In genomic region chr15:99907514-99907913, GRCm38 (mm10) we compare ENCODE assay signal across 27 mouse cellular contexts. TPM values are rescaled to one million over a fixed set of nuclear protein-coding genes. Genes with fewer than 3 reads are reported as not detected.
A peak's percentile ranks its signal among the peaks of the same experiment; 100 is the strongest.
DNase-seq lines count a peak whose midpoint lies in the region; ATAC-seq and TF ChIP-seq lines count a peak whose summit lies in the region.
"Had no signal": no experiment of that assay in that cellular context is flagged by ENCODE, and none has a peak within 500 bp of the region (broad histone marks: within the 10 kb centered on the region; RNA-seq: fewer than 3 reads in every experiment).

No protein-coding gene starts in this region.

- TF ChIP-seq POLR2A in small intestine, adult 2 months (IDR thresholded peaks at IDR 0.05; ENCODE audit: low read depth, low read length), result no peak

- DNase-seq in liver, embryonic 11.5 days (ENCODE audit: low spot score), result no peak
- DNase-seq in 416B (ENCODE audit: low read depth), result peak; percentile 55
- DNase-seq in left cerebral cortex, adult 8-10 months (ENCODE audit: low spot score in 2 of 2), result no peak
- no peak for DNase-seq in cerebellum, adult 8-10 months
- DNase-seq: adrenal gland, postnatal 14 days; cerebellum, adult 18-20 months; cerebellum, postnatal 10 days; embryo, embryonic 11 days; gastrocnemius, adult 2 months; gastrocnemius, postnatal 36 days; heart, adult 2 months; heart, postnatal 14 days had no signal

- no peak for ATAC-seq in liver, embryonic 15.5 days (ENCODE audit: insufficient read depth)
- no peak for ATAC-seq in liver, embryonic 11.5 days (replicated peaks; ENCODE audit: low FRiP score)
- ATAC-seq in granulocyte monocyte progenitor cell, adult 5-6 weeks (replicated peaks; ENCODE audit: poor library complexity, severe bottlenecking), result peak; percentile 86
- ATAC-seq: activated CD4-positive, CD25-positive, alpha-beta regulatory T cell, adult 4 months; forebrain, embryonic 14.5 days; Patski had no signal

- no peak overlapping the region for H3K4me3 ChIP-seq in liver, embryonic 15.5 days (replicated peaks)
- H3K4me3 ChIP-seq in liver, embryonic 11.5 days (ENCODE audit: low read depth, low read length), result no peak overlapping the region
- H3K4me3 ChIP-seq in small intestine, adult 2 months (ENCODE audit: low read depth, low read length), result no peak overlapping the region
- H3K4me3 ChIP-seq: embryonic facial prominence, embryonic 15.5 days; erythroblast, embryonic 14.5 days; forebrain, embryonic 10.5 days; gastrocnemius, adult 2 months; heart, adult 2 months; heart, embryonic 15.5 days; hindbrain, embryonic 13.5 days had no signal

- H3K9me3 ChIP-seq in liver, embryonic 15.5 days (replicated peaks), result no peaks in the 10 kb centered on the region
- H3K9me3 ChIP-seq in liver, embryonic 11.5 days (ENCODE audit: control insufficient read depth, low read length), result no peaks in the 10 kb centered on the region
- H3K9me3 ChIP-seq: embryonic facial prominence, embryonic 15.5 days; forebrain, embryonic 10.5 days; heart, embryonic 15.5 days; hindbrain, embryonic 13.5 days had no signal

- H3K4me1 ChIP-seq in liver, embryonic 15.5 days (replicated peaks), result peaks cover 12% of the 10 kb centered on the region
- H3K4me1 ChIP-seq in liver, embryonic 11.5 days (replicated peaks; ENCODE audit: control insufficient read depth, insufficient read depth, low read length), result no peaks in the 10 kb centered on the region
- H3K4me1 ChIP-seq in small intestine, adult 2 months (ENCODE audit: control insufficient read depth, insufficient read depth, insufficient read length, low read length), result peaks cover 15% of the 10 kb centered on the region; the same call in 1 of the 2 replicates
- H3K4me1 ChIP-seq: embryonic facial prominence, embryonic 15.5 days; hindbrain, embryonic 13.5 days had no signal

- no peaks in the 10 kb centered on the region for H3K27me3 ChIP-seq in liver, embryonic 15.5 days
- no peaks in the 10 kb centered on the region for H3K27me3 ChIP-seq in liver, embryonic 11.5 days (replicated peaks; ENCODE audit: control insufficient read depth, insufficient read depth, low read length)
- H3K27me3 ChIP-seq in small intestine, adult 2 months (ENCODE audit: control insufficient read depth, insufficient read depth, low read length), result no peaks in the 10 kb centered on the region
- H3K27me3 ChIP-seq: CH12.LX; embryonic facial prominence, embryonic 15.5 days; heart, embryonic 15.5 days; hindbrain, embryonic 13.5 days; Patski had no signal

- no peaks in the 10 kb centered on the region for H3K36me3 ChIP-seq in liver, embryonic 15.5 days (replicated peaks)
- no peaks in the 10 kb centered on the region for H3K36me3 ChIP-seq in liver, embryonic 11.5 days (ENCODE audit: control insufficient read depth, insufficient read depth, low read length)
- H3K36me3 ChIP-seq in small intestine, adult 2 months (ENCODE audit: control insufficient read depth, insufficient read depth, low read length), result no peaks in the 10 kb centered on the region
- H3K36me3 ChIP-seq: embryonic facial prominence, embryonic 15.5 days; forebrain, embryonic 10.5 days; heart, embryonic 15.5 days; hindbrain, embryonic 13.5 days had no signal

- WGBS in liver, embryonic 15.5 days (ENCODE audit: insufficient replicate concordance), result 15% methylated on average over 1 of the region's 1 CpGs
- WGBS in liver, embryonic 11.5 days, result 35% methylated on average over 1 of the region's 1 CpGs
- 82% methylated on average over 1 of the region's 1 CpGs for WGBS in small intestine, adult 2 months

- H3K27ac ChIP-seq in liver, embryonic 15.5 days (replicated peaks), result peak overlapping the region; percentile 51
- no peak overlapping the region for H3K27ac ChIP-seq in liver, embryonic 11.5 days (ENCODE audit: low read depth, low read length)
- H3K27ac ChIP-seq in small intestine, adult 2 months (ENCODE audit: insufficient read depth, low read depth, low read length), result 0 out of 2 replicates have a peak overlapping the region, but pooled peaks have one; percentile 9
- H3K27ac ChIP-seq: embryonic facial prominence, embryonic 15.5 days; forebrain, embryonic 10.5 days; gastrocnemius, adult 2 months; heart, adult 2 months; heart, embryonic 15.5 days; hindbrain, embryonic 13.5 days had no signal

- H3K9ac ChIP-seq in liver, embryonic 15.5 days, result no peak overlapping the region
- H3K9ac ChIP-seq in liver, embryonic 11.5 days (ENCODE audit: low read depth, low read length), result no peak overlapping the region
- H3K9ac ChIP-seq: embryonic facial prominence, embryonic 15.5 days; heart, embryonic 15.5 days; hindbrain, embryonic 13.5 days had no signal

- TF ChIP-seq CTCF in small intestine, adult 2 months (IDR thresholded peaks at IDR 0.05; ENCODE audit: extremely low read depth, insufficient read length, insufficient replicate concordance, low read depth, low read length), result no peak

- no peak overlapping the region; the same call in 1 of the 2 replicates for H3K4me2 ChIP-seq in liver, embryonic 15.5 days
- H3K4me2 ChIP-seq in liver, embryonic 11.5 days, result no peak overlapping the region
- H3K4me2 ChIP-seq: embryonic facial prominence, embryonic 15.5 days; heart, embryonic 11.5 days; heart, embryonic 15.5 days; hindbrain, embryonic 13.5 days had no signal

RNA-seq across cellular contexts. Expression of gene Lima1, which starts 32.3 kb away (rescaled TPM):
- 10.0 and 10.3 TPM in 2 replicates for polyA plus RNA-seq in liver, embryonic 15.5 days (2015; fragmentation: Nextera tagmentation; extraction: Ambion mirVana)
- 19.0 and 19.3 TPM in 2 replicates for polyA plus RNA-seq in liver, embryonic 11.5 days (2014; fragmentation: Nextera tagmentation; extraction: Ambion mirVana)
- 3.5 and 13.8 TPM in 2 replicates for total RNA-seq in granulocyte monocyte progenitor cell, adult 5-6 weeks (2014; fragmentation: Nextera tagmentation)
- total RNA-seq in granulocyte monocyte progenitor cell, adult 5-6 weeks (2017), result 3.0 and 7.2 TPM in 2 replicates
- polyA plus RNA-seq in small intestine, adult 2 months (2012; rRNA removed), result 26.1 and 47.7 TPM in 2 replicates
- total RNA-seq in left cerebral cortex, adult 8-10 months (2022), result 10 to 100 TPM in 3 of 4 experiments, 1 to 10 TPM in 1; 8.6 to 12.5 (median 10.2) TPM

RNA-seq across cellular contexts. Expression of gene Fam186a, which starts 59.3 kb away (rescaled TPM):
- not detected in 2 replicates for polyA plus RNA-seq in liver, embryonic 15.5 days (2015; fragmentation: Nextera tagmentation; extraction: Ambion mirVana)
- not detected in 2 replicates for polyA plus RNA-seq in liver, embryonic 11.5 days (2014; fragmentation: Nextera tagmentation; extraction: Ambion mirVana)
- not detected in 2 replicates for total RNA-seq in granulocyte monocyte progenitor cell, adult 5-6 weeks (2014; fragmentation: Nextera tagmentation)
- not detected in 2 replicates for total RNA-seq in granulocyte monocyte progenitor cell, adult 5-6 weeks (2017)
- not detected in 2 replicates for polyA plus RNA-seq in small intestine, adult 2 months (2012; rRNA removed)
- under 1 TPM; 0.02 to 0.07 (median 0.04) TPM for total RNA-seq in left cerebral cortex, adult 8-10 months (2022)
- total RNA-seq: CH12.LX; hematopoietic stem cell, adult 5-6 weeks had no signal
- polyA plus RNA-seq: activated CD4-positive, CD25-positive, alpha-beta regulatory T cell, adult 4 months; embryonic facial prominence, embryonic 11.5 days; erythroblast, embryonic 14.5 days; forebrain, embryonic 14.5 days; heart, embryonic 15.5 days; hindbrain, embryonic 13.5 days; Patski had no signal
